Mouse (Mus musculus): ENCODE data around the gene Gm6460. TPM values are rescaled to one million over a fixed set of nuclear protein-coding genes. Genes with fewer than 3 reads are reported as not detected.

The Gm6460 gene
- not detected in 2 replicates for total RNA-seq (2023)

GRCm38 (mm10) chr5:11594613-11595012 lies at the start of gene Gm6460:
Gene Gm6460, plus strand, starts transcription at chr5:11594913.

Other genes with a start within 250 kb of the Gm6460 start
- gene Gm8897, start 178.5 kb upstream of the Gm6460 start, total RNA-seq (2023) = not detected in 2 replicates
- not detected in 2 replicates for gene Gm8906, start 92.2 kb upstream of the Gm6460 start, total RNA-seq (2023)
- gene Gm8922, start 87.0 kb downstream of the Gm6460 start, total RNA-seq (2023) = not detected in 2 replicates
- not detected in 2 replicates for gene Gm8926, start 175.6 kb downstream of the Gm6460 start, total RNA-seq (2023)